Mouse (Mus musculus) C2C12 (cell line): ENCODE data around the gene Rnls.

Experiments
- CTCF ChIP-seq: IDR thresholded peaks from one replicate; pipeline ENCODE4 v1.5.1; 2011; ENCODE audit not compliant: control insufficient read depth, insufficient read depth, insufficient read length
- MYOG ChIP-seq: IDR thresholded peaks from one replicate; pipeline ENCODE4 v1.6.1; 2011; ENCODE audit not compliant: control insufficient read depth, insufficient read length; ENCODE audit errors: extremely low read depth

DNA sequence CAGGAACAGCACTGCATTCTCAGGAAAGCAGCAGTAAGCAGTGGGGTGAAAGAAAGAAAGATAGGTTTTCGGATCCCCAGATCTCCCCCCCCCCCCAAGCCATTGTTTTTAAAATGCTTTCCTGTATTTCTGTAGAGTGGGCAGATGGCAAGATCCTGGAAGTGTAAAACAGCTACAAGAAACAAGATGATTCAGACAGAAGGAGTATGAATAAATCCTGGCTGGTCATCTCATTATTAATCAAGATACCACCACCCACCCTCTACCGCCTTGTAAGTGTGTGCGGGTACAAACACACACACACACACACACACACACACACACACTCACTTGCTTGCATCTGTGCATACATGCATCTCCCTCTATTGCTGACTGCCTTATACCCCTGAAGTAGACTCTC is 291.5 kb downstream of the Rnls start:
- no peak for TF ChIP-seq MYOG
- no peak for TF ChIP-seq CTCF
